Mouse (Mus musculus) liver, embryonic 11.5 days (tissue): ENCODE measurements around the gene Pltp. TPM values are rescaled to one million over a fixed set of nuclear protein-coding genes. Genes with fewer than 3 reads are reported as not detected.

Experiments
- ATAC-seq: fragments of 200-750 bp; cut with Nextera tagmentation; replicated peaks from 2 replicates; pipeline ENCODE4 v1.8.0; 2017; ENCODE audit warnings: moderate number of reproducible peaks, mild to moderate bottlenecking, moderate TSS enrichment, moderate library complexity; ENCODE audit not compliant: low FRiP score
- DNase-seq: peaks from one replicate; pipeline ENCODE4 v3.0.0-alpha.2; 2017; ENCODE audit warnings: low spot score
- H3K27ac ChIP-seq: fragments of 300-500 bp; sonication (generic); 2 replicates; pipeline ENCODE4 v1.5.1; 2014; ENCODE audit warnings: mild to moderate bottlenecking, low read depth, low read length, control low read depth
- H3K27me3 ChIP-seq: fragments of 300-500 bp; sonication (generic); replicated peaks from 2 replicates; pipeline ENCODE4 v1.6.1; 2014; ENCODE audit warnings: low read length, mixed read lengths; ENCODE audit not compliant: control insufficient read depth, insufficient read depth
- H3K36me3 ChIP-seq: fragments of 300-500 bp; sonication (generic); 2 replicates; pipeline ENCODE4 v1.6.1; 2014; ENCODE audit warnings: mild to moderate bottlenecking, low read length, moderate library complexity, mixed read lengths; ENCODE audit not compliant: control insufficient read depth, insufficient read depth
- H3K4me1 ChIP-seq: fragments of 300-500 bp; sonication (generic); replicated peaks from 2 replicates; pipeline ENCODE4 v1.6.1; 2014; ENCODE audit warnings: low read length, mixed read lengths; ENCODE audit not compliant: control insufficient read depth, insufficient read depth
- H3K4me2 ChIP-seq: fragments of 300-500 bp; sonication (generic); 2 replicates; pipeline ENCODE4 v1.6.1; 2014; ENCODE audit warnings: mild to moderate bottlenecking, control low read depth, moderate library complexity
- H3K4me3 ChIP-seq: fragments of 300-500 bp; sonication (generic); 2 replicates; pipeline ENCODE4 v1.5.1; 2014; ENCODE audit warnings: low read depth, low read length, control low read depth
- H3K9ac ChIP-seq: fragments of 300-500 bp; sonication (generic); 2 replicates; pipeline ENCODE4 v1.6.1; 2014; ENCODE audit warnings: low read depth, low read length, control low read depth
- H3K9me3 ChIP-seq: fragments of 300-500 bp; sonication (generic); 2 replicates; pipeline ENCODE4 v1.6.1; 2016; ENCODE audit warnings: low read length, inconsistent platforms, mixed read lengths; ENCODE audit not compliant: control insufficient read depth
- WGBS: fragments of 180-500 bp; shearing (Covaris S2); extraction: QIAGEN DNeasy Blood & Tissue Kit; methylation state at CpG from one replicate; pipeline ENCODE4 v1.1.7; 2014; 5-methylcytosine and 5-hydroxymethylcytosine counted together
- polyA plus RNA-seq: library from polyadenylated mRNA; unstranded; fragments of >200 nt; fragmentation: Nextera tagmentation; extraction: Ambion mirVana; gene quantifications from 2 replicates; pipeline ENCODE4 v1.2.1, GENCODE M21; 2014

Gene Pltp
- polyA plus RNA-seq, 1 experiment from 2014 or later: 10.7 TPM

DNA sequence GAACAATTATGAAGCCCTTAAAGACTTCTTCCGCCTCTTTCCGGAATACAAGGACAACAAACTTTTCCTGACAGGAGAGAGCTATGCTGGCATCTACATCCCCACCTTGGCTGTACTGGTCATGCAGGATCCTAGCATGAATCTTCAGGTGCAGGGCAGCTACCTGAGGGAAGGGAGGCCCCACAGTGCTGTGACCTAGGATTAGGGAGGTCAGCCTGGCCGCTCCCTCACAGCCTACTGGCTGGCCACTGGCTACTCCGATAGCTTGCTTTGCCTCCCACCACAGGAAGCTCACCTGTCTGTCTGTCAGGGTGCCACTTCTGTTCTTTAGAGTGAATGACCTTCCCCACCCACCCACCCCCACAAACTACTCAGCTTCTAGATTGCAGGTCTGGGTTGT is 22.3 kb downstream of the Pltp start:
- Histone ChIP-seq H3K4me2 (peak overlapping the region; percentile 100), H3K9me3 (no peaks in the 10 kb centered on the region), H3K36me3 (peaks cover 15% of the 10 kb centered on the region; the same call in 1 of the 2 replicates), H3K27me3 (no peaks in the 10 kb centered on the region), H3K4me1 (peaks cover 10% of the 10 kb centered on the region), H3K4me3 (peak overlapping the region; percentile 77; the same call in 1 of the 2 replicates), H3K27ac (no peak overlapping the region), H3K9ac (no peak overlapping the region)
- DNase-seq: no peak
- 95% methylated on average over 4 of the region's 4 CpGs for WGBS
- ATAC-seq: no peak

DNA sequence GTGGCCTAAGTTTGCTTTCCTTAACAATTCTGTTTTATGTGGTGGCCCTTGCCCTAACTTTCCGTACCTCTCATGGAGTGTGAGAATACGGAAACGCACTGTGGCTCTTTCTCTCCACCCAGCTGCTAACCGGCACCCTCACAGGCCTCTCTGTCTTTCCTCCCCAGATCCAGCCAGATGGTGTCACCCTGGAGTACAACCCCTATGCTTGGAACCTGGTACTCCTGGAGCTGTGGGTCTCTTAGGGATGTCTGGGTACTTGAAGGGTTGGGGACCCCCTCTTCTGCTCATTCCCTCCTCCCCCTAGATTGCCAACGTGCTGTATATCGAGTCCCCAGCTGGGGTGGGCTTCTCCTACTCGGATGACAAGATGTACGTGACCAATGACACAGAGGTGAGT is 23.0 kb downstream of the Pltp start:
- H3K9ac ChIP-seq: peak overlapping the region; percentile 87
- peak overlapping the region; percentile 100 for H3K4me2 ChIP-seq
- peaks cover 11% of the 10 kb centered on the region; the same call in 1 of the 2 replicates for H3K36me3 ChIP-seq
- 40% methylated on average over 8 of the region's 8 CpGs for WGBS
- peak overlapping the region; percentile 77 for H3K4me3 ChIP-seq
- no peaks in the 10 kb centered on the region for H3K9me3 ChIP-seq
- DNase-seq: no peak
- H3K4me1 ChIP-seq: peaks cover 10% of the 10 kb centered on the region
- 0 out of 2 replicates have a peak overlapping the region, but pooled peaks have one; percentile 79 for H3K27ac ChIP-seq
- ATAC-seq: no peak
- no peaks in the 10 kb centered on the region for H3K27me3 ChIP-seq

DNA sequence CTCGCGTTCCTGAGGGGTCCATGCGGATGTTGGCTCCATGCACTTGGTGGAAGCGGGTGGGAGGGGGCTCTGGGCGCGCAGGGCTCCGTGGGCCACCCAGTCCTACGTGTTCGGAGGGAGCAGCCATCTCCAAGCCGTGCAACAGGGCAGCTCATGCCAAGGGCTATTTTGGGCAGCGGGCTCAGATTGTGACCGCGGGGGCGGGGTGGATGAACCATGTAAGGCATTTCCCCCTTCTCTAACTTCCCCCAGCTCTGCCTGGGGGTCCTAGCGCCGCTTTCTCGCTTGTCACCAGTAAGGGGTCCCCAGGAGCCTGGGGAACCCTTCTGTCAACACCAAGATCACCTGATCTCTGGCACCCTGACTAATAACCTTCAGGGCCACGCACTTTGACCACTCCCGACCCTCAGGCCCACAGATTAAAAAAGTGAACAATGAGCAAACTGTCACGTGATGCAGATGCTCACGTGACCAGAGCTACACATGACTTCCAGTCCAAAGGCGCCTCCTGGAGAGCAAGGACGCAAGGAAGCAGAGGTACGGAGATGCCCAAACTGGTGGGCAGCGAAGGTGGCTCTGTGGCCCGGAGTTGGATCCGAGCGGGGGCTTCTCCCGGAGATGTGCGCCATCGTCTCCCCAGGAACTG is 24.1 kb downstream of the Pltp start, which contains the start of gene Neurl2:
TSS of gene Neurl2 (minus strand) at position 143 of the 646 bp plus-strand sequence.
- Histone ChIP-seq H3K4me2 (peak within 1 kb of the TSS; percentile 100), H3K9ac (peak within 1 kb of the TSS; percentile 87), H3K9me3 (no peaks in the 10 kb centered on the region), H3K36me3 (peaks cover 3% of the 10 kb centered on the region; the same call in 1 of the 2 replicates), H3K27me3 (no peaks in the 10 kb centered on the region), H3K27ac (peak within 1 kb of the TSS; percentile 79), H3K4me1 (peaks cover 10% of the 10 kb centered on the region), H3K4me3 (peak within 1 kb of the TSS; percentile 77)
- peak; percentile 56 for ATAC-seq
- WGBS: 1% methylated on average over 31 of the region's 31 CpGs
- DNase-seq: peak; percentile 90

DNA sequence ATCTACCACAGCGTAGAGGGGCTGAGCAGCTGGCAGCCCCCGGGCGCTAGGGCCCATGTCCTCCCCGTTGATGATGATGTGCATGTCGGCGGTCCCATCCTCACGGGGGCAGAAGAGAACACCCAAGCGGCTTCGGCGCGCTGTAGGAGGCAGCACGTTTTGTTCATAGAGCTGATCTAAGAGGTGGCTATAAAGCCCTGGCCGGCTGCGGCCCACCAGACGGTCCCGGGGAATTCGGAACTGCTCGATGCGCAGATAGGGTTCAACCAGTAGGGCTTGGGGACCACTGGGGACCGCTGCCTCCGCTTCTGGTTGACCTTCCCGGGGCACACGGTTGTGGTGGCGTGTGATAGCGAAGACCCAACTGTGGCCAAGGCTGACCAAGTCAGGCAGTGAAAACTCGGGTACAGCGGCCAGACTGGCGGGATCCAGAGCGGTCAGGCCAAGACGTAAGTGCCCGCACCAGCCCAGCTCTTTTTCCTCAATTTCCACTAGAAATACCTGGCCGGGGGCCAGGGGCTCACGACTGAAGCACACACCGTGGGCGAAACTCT is 24.7 kb downstream of the Pltp start, which contains the start of gene Ctsa:
TSS of gene Ctsa (plus strand) at position 126 of the 554 bp plus-strand sequence.
- H3K4me1 ChIP-seq: peaks cover 10% of the 10 kb centered on the region
- WGBS: 1% methylated on average over 35 of the region's 35 CpGs
- H3K27ac ChIP-seq: peak within 1 kb of the TSS; percentile 79
- peak within 1 kb of the TSS; percentile 77 for H3K4me3 ChIP-seq
- peaks cover 3% of the 10 kb centered on the region; the same call in 1 of the 2 replicates for H3K36me3 ChIP-seq
- ATAC-seq: peak; percentile 84
- peak within 1 kb of the TSS; percentile 87 for H3K9ac ChIP-seq
- H3K27me3 ChIP-seq: no peaks in the 10 kb centered on the region
- H3K9me3 ChIP-seq: no peaks in the 10 kb centered on the region
- DNase-seq: peak; percentile 79
- peak within 1 kb of the TSS; percentile 100 for H3K4me2 ChIP-seq

DNA sequence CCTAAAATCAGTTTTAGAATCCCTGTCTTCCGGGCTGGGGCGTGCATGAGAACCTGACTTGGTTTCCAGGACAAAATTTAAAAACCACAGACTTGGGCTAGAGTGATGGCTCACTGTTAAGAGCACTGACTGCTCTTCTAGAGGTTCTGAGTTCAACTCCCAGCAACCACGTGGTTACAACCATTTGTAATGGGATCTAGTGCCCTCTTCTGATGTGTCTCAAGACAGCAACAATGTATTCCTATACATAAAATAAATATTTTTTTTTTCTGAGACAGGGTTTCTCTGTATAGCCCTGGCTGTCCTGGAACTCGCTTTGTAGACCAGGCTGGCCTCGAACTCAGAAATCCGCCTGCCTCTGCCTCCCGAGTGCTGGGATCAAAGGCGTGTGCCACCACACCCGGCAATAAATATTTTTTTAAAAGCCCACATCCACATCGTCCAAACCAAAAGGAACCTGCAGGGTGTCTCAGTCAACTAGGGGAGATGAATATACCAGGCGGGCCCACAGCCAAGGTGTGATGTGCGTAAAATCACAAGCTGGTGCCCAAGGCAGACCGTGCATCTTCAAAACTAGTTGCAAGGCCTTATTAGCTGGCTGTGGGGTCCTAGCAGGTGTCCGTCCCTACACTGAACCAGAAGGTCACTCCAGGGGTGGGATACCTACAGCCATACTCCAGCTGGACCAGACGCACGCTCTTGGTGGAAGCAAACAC is 25.3 kb downstream of the Pltp start:
- peak overlapping the region; percentile 79 for H3K27ac ChIP-seq
- H3K4me2 ChIP-seq: peak overlapping the region; percentile 100
- no peaks in the 10 kb centered on the region for H3K27me3 ChIP-seq
- ATAC-seq (no peak; the same call in 1 of the 2 replicates), DNase-seq (no peak)
- no peaks in the 10 kb centered on the region for H3K9me3 ChIP-seq
- peak overlapping the region; percentile 77 for H3K4me3 ChIP-seq
- 66% methylated on average over 16 of the region's 16 CpGs for whole genome bisulfite sequencing
- H3K9ac ChIP-seq: peak overlapping the region; percentile 87
- H3K4me1 ChIP-seq: peaks cover 12% of the 10 kb centered on the region
- peaks cover 3% of the 10 kb centered on the region for H3K36me3 ChIP-seq

DNA sequence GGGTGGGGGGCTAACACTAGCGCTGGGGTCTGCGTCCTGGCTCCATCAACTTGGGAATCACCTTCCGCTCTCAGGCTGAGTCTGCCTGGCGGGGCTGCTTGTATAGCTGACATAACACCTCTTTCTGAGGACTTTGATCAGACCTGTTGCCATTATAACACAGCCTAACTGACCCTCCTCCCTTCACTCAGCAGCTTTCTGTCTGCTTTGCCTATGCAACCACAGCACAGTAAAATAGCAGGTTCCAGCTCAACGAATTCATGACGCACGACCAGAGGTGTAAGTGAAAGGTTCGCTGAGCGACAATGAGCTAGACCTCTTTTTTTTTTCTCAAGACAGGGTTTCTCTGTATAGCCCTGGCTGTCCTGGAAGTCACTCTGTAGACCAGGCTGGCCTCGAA is 26.5 kb downstream of the Pltp start:
- Histone ChIP-seq H3K9me3 (no peaks in the 10 kb centered on the region), H3K27me3 (no peaks in the 10 kb centered on the region), H3K9ac (no peak overlapping the region), H3K4me2 (no peak overlapping the region), H3K4me1 (peaks cover 12% of the 10 kb centered on the region), H3K4me3 (no peak overlapping the region), H3K36me3 (peaks cover 7% of the 10 kb centered on the region), H3K27ac (no peak overlapping the region)
- DNase-seq (no peak), ATAC-seq (no peak)
- 84% methylated on average over 10 of the region's 10 CpGs for WGBS

DNA sequence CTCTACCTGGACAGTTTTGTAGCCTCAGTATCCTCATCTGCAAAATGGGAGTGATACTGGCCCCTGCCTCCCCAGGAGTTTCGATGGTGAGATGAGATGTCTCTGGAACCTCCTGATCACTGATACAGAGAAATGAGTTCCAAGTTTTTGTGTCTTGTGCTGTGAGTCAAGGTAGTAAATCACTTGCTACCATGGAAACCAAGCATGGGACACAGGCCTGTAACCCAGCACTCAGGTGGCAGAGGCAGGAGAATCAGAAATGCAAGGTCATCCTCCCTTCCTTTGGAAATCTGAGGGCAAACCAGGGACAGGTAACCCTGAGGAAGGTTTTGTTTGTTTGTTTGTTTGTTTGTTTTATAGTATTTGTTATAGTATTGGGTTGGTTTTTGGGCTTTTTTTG is 28.4 kb downstream of the Pltp start:
- no peak overlapping the region for H3K9ac ChIP-seq
- H3K4me3 ChIP-seq: no peak overlapping the region
- H3K9me3 ChIP-seq: no peaks in the 10 kb centered on the region
- ATAC-seq: no peak
- H3K4me2 ChIP-seq: no peak overlapping the region
- 94% methylated on average over 1 of the region's 1 CpGs for WGBS
- peaks cover 6% of the 10 kb centered on the region; the same call in 1 of the 2 replicates for H3K4me1 ChIP-seq
- DNase-seq: no peak
- H3K36me3 ChIP-seq: peaks cover 16% of the 10 kb centered on the region
- no peak overlapping the region for H3K27ac ChIP-seq
- H3K27me3 ChIP-seq: no peaks in the 10 kb centered on the region

DNA sequence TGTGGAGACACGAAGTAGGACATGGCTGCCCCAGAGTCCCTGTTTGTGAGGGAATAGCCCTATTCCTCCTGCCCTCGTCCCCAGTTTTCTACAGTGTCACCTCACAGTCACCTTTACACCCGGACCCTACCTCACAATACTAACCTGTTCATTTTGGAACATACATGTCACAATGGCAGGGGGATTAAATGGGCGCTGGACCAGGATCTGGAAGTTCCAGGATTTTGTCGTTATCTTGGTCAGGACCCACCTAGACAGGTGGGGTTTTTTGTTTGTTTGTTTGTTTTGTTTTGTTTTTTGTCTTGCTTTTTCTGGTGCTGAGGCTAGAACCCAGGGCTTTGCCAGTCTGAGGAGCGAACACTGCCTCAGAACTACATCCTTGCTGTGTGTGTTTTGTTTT is 29.1 kb downstream of the Pltp start, which contains the start of gene Spata25:
TSS of gene Spata25 (minus strand) at position 101 of the 400 bp plus-strand sequence.
- DNase-seq (no peak), ATAC-seq (no peak)
- Histone ChIP-seq H3K9ac (no peak within 1 kb of the TSS), H3K4me2 (no peak within 1 kb of the TSS), H3K4me1 (peaks cover 8% of the 10 kb centered on the region), H3K36me3 (peaks cover 16% of the 10 kb centered on the region), H3K27me3 (no peaks in the 10 kb centered on the region), H3K4me3 (no peak within 1 kb of the TSS), H3K9me3 (no peaks in the 10 kb centered on the region), H3K27ac (no peak within 1 kb of the TSS)
- 87% methylated on average over 6 of the region's 6 CpGs for WGBS
